Mouse (Mus musculus) stomach, postnatal 0 days (tissue): ENCODE data around the gene Ube2f. TPM values are rescaled to one million over a fixed set of nuclear protein-coding genes. Genes with fewer than 3 reads are reported as not detected.

Source experiments
- ATAC-seq: fragments of 200-750 bp; cut with Nextera tagmentation; 2 replicates; pipeline ENCODE4 v1.8.0; 2017; ENCODE audit not compliant: low FRiP score, low TSS enrichment
- DNase-seq: peaks from one replicate; pipeline ENCODE4 v3.0.0-alpha.2; 2016; ENCODE audit warnings: low spot score
- H3K27ac ChIP-seq: fragments of 300-500 bp; sonication (generic); replicated peaks from 2 replicates; pipeline ENCODE4 v1.5.1; 2014; ENCODE audit warnings: mild to moderate bottlenecking, control low read depth
- H3K27me3 ChIP-seq: fragments of 300-500 bp; sonication (generic); 2 replicates; pipeline ENCODE4 v1.6.1; 2014; ENCODE audit warnings: low read length; ENCODE audit not compliant: control insufficient read depth, insufficient read depth
- H3K36me3 ChIP-seq: fragments of 300-500 bp; sonication (generic); 2 replicates; pipeline ENCODE4 v1.6.1; 2014; ENCODE audit warnings: low read length, mixed read lengths; ENCODE audit not compliant: control insufficient read depth, insufficient read depth
- H3K4me1 ChIP-seq: fragments of 300-500 bp; sonication (generic); replicated peaks from 2 replicates; pipeline ENCODE4 v1.6.1; 2014; ENCODE audit warnings: antibody characterized with exemption; ENCODE audit not compliant: control insufficient read depth, insufficient read depth
- H3K4me2 ChIP-seq: fragments of 300-500 bp; sonication (generic); replicated peaks from 2 replicates; pipeline ENCODE4 v1.6.1; 2014; ENCODE audit warnings: low read depth, mild to moderate bottlenecking, control low read depth, moderate library complexity
- H3K4me3 ChIP-seq: fragments of 300-500 bp; sonication (generic); 2 replicates; pipeline ENCODE4 v1.5.1; 2014; ENCODE audit warnings: low read depth, low read length, control low read depth
- H3K9ac ChIP-seq: fragments of 300-500 bp; sonication (generic); 2 replicates; pipeline ENCODE4 v1.6.1; 2014; ENCODE audit warnings: mild to moderate bottlenecking, low read length, control low read depth, mixed read lengths
- H3K9me3 ChIP-seq: fragments of 300-500 bp; sonication (generic); 2 replicates; pipeline ENCODE4 v1.6.1; 2016; ENCODE audit warnings: low read length; ENCODE audit not compliant: control insufficient read depth
- CTCF ChIP-seq: IDR thresholded peaks from 2 replicates; pipeline ENCODE4 v1.5.1; 2016; ENCODE audit warnings: antibody characterized with exemption, low read depth, mild to moderate bottlenecking, moderate library complexity
- EP300 ChIP-seq: optimal IDR thresholded peaks from 2 replicates; pipeline ENCODE3; 2016; ENCODE audit warnings: antibody characterized with exemption
- WGBS: fragments of 180-500 bp; shearing (Covaris S2); extraction: QIAGEN DNeasy Blood & Tissue Kit; methylation state at CpG from one replicate; pipeline ENCODE4 v1.1.7; 2014; 5-methylcytosine and 5-hydroxymethylcytosine counted together
- polyA plus RNA-seq: library from polyadenylated mRNA; unstranded; fragments of >200 nt; fragmentation: Nextera tagmentation; extraction: Ambion mirVana; gene quantifications from 2 replicates; pipeline ENCODE4 v1.2.1, GENCODE M21; 2015

Ube2f gene
- polyA plus RNA-seq, 1 experiment from 2014 or later, result 56.9 TPM

- DNase-seq (no peak), ATAC-seq (no peak)
- Histone ChIP-seq H3K4me1 (no peaks in the 10 kb centered on the region), H3K36me3 (no peaks in the 10 kb centered on the region), H3K27ac (peak overlapping the region; percentile 78), H3K27me3 (no peaks in the 10 kb centered on the region), H3K4me3 (no peak overlapping the region), H3K9me3 (no peaks in the 10 kb centered on the region), H3K4me2 (no peak overlapping the region), H3K9ac (no peak overlapping the region)
- TF ChIP-seq CTCF (no peak), EP300 (no peak)
- 12% methylated on average over 1 of the region's 1 CpGs for WGBS
These were observed 34.1 kb upstream of the Ube2f start for GRCm38 (mm10) chr1:91215981-91216380.

DNA sequence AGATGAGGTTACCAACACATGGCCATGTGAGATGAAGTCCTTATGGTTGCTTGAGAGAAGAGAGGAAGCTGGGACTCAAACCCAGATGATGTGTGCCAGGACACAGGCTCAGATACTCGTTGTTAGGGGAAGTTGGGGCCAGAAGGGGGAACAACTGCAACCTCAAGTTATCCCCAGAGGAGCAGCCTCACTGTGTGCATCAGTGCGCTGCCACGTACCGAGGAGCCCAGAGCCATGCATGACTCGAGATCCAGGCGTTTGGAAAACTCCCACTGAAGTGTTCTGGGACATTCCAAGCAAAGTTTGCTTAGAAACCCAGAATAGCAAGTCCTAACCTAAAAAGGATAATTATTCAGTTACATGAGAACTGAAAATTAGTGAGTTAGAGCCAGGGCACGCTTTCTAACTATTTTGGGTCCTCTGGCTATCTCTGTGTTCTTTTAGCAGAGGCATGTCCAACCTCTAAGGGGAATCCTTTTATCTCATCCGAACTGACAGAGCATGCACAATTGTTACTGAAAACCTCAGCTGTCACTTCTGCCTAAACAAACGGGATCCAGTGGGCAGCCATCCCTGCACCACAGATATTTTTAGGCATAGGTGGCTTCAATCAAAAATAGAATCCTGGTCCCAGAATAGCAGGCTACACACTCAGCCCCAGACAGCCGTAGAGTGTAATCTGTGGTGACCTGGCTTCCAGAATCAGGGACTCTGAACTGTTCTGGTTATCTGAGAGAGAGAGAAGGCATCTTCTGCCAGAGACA is 33.4 kb upstream of the Ube2f start:
- no peak overlapping the region for H3K4me3 ChIP-seq
- peak; percentile 47; the same call in 1 of the 2 replicates for ATAC-seq
- no peaks in the 10 kb centered on the region for H3K4me1 ChIP-seq
- peak; percentile 24 for DNase-seq
- TF ChIP-seq CTCF (no peak), EP300 (no peak)
- no peak overlapping the region for H3K9ac ChIP-seq
- H3K4me2 ChIP-seq, result no peak overlapping the region
- H3K9me3 ChIP-seq, result no peaks in the 10 kb centered on the region
- H3K27ac ChIP-seq, result peak overlapping the region; percentile 78
- H3K27me3 ChIP-seq, result no peaks in the 10 kb centered on the region
- WGBS, result 49% methylated on average over 10 of the region's 10 CpGs
- H3K36me3 ChIP-seq, result no peaks in the 10 kb centered on the region

- H3K4me1 ChIP-seq, result no peaks in the 10 kb centered on the region
- ATAC-seq, result no peak
- no peak overlapping the region for H3K9ac ChIP-seq
- 82% methylated on average over 7 of the region's 7 CpGs for WGBS
- H3K36me3 ChIP-seq, result no peaks in the 10 kb centered on the region
- no peak overlapping the region for H3K4me2 ChIP-seq
- H3K27ac ChIP-seq, result no peak overlapping the region
- no peaks in the 10 kb centered on the region for H3K27me3 ChIP-seq
- DNase-seq, result no peak
- TF ChIP-seq EP300, result no peak
- H3K9me3 ChIP-seq, result no peaks in the 10 kb centered on the region
- H3K4me3 ChIP-seq, result no peak overlapping the region
These were observed 30.3 kb upstream of the Ube2f start for GRCm38 (mm10) chr1:91219641-91220321.

GRCm38 (mm10) chr1:91220322-91220672 is 29.8 kb upstream of the Ube2f start:
- ATAC-seq (no peak), DNase-seq (no peak)
- H3K27me3 ChIP-seq, result no peaks in the 10 kb centered on the region
- H3K27ac ChIP-seq, result no peak overlapping the region
- H3K9ac ChIP-seq, result no peak overlapping the region
- H3K4me3 ChIP-seq, result no peak overlapping the region
- no peaks in the 10 kb centered on the region for H3K9me3 ChIP-seq
- H3K4me2 ChIP-seq, result no peak overlapping the region
- H3K36me3 ChIP-seq, result no peaks in the 10 kb centered on the region
- no peaks in the 10 kb centered on the region for H3K4me1 ChIP-seq
- WGBS, result 84% methylated on average over 3 of the region's 3 CpGs
- no peak for TF ChIP-seq CTCF
- TF ChIP-seq EP300, result no peak

DNA sequence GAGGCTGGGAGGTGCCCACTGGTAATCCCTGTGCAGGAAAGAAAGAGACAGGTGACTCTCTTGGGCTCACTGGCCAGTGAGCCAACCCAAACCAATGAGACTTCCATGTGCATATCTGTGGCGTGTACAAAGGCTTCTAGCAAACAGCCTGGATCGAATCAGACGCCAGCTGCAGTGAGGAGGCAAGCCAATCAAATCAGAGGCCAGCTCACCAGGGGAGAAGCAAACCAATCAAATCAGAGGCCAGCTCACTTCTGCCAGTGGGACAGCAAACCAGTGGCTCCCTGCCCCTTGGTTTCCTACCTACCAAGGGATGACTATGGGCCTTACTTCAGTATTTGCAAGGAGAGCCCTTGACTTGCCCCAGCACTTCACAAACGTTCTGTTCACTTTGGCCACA is 23.5 kb upstream of the Ube2f start:
- WGBS, result 80% methylated on average over 4 of the region's 4 CpGs
- H3K36me3 ChIP-seq, result no peaks in the 10 kb centered on the region
- H3K9ac ChIP-seq, result no peak overlapping the region
- no peak overlapping the region for H3K4me2 ChIP-seq
- DNase-seq, result no peak
- no peaks in the 10 kb centered on the region for H3K27me3 ChIP-seq
- no peak for TF ChIP-seq CTCF
- no peak for TF ChIP-seq EP300
- H3K27ac ChIP-seq, result no peak overlapping the region
- H3K4me1 ChIP-seq, result no peaks in the 10 kb centered on the region
- no peak for ATAC-seq
- H3K4me3 ChIP-seq, result no peak overlapping the region
- no peaks in the 10 kb centered on the region for H3K9me3 ChIP-seq

GRCm38 (mm10) chr1:91227381-91228054 is 22.6 kb upstream of the Ube2f start:
- Histone ChIP-seq H3K27ac (no peak overlapping the region; the same call in 1 of the 2 replicates), H3K4me2 (no peak overlapping the region), H3K36me3 (no peaks in the 10 kb centered on the region), H3K4me3 (no peak overlapping the region), H3K4me1 (no peaks in the 10 kb centered on the region), H3K9ac (no peak overlapping the region), H3K27me3 (no peaks in the 10 kb centered on the region), H3K9me3 (no peaks in the 10 kb centered on the region)
- ATAC-seq (no peak), DNase-seq (no peak)
- no peak for TF ChIP-seq EP300
- no peak for TF ChIP-seq CTCF
- WGBS, result 47% methylated on average over 15 of the region's 15 CpGs
